Mouse (Mus musculus): ENCODE data around the gene Snrnp35. TPM values are rescaled to one million over a fixed set of nuclear protein-coding genes. Genes with fewer than 3 reads are reported as not detected.

Gene Snrnp35
- 19.6 and 21.9 TPM in 2 replicates for polyA plus RNA-seq (2015; fragmentation: Nextera tagmentation; extraction: Ambion mirVana)

- Histone ChIP-seq H3K4me1 (ENCODE audit: control insufficient read depth, insufficient read depth, low read depth, low read length) (peaks cover 18% of the 10 kb centered on the region), H3K4me3 (ENCODE audit: low read length) (peak within 1 kb of the TSS; percentile 65), H3K4me2 (ENCODE audit: low read length) (peak within 1 kb of the TSS; percentile 81), H3K27me3 (replicated peaks; ENCODE audit: control insufficient read depth, insufficient read depth, low read length) (no peaks in the 10 kb centered on the region), H3K9ac (ENCODE audit: low read depth, low read length) (peak within 1 kb of the TSS; percentile 83), H3K36me3 (ENCODE audit: control insufficient read depth, insufficient read depth, low read length) (no peaks in the 10 kb centered on the region), H3K9me3 (ENCODE audit: control insufficient read depth, low read length) (no peaks in the 10 kb centered on the region), H3K27ac (ENCODE audit: low read depth, low read length) (peak within 1 kb of the TSS; percentile 98)
- under 1% methylated on average over 48 of the region's 48 CpGs for WGBS
- peak; percentile 96 for ATAC-seq
Observed at GRCm38 (mm10) chr5:124482966-124483654, at the start of gene Snrnp35. TSS of gene Snrnp35 (plus strand) at chr5:124483134.

GRCm38 (mm10) chr5:124438229-124438628, 44.7 kb upstream of the Snrnp35 start:
- H3K9me3 ChIP-seq (ENCODE audit: control insufficient read depth, low read length) = no peaks in the 10 kb centered on the region
- no peak for ATAC-seq
- no peaks in the 10 kb centered on the region for H3K36me3 ChIP-seq (ENCODE audit: control insufficient read depth, insufficient read depth, low read length)
- H3K27ac ChIP-seq (ENCODE audit: low read depth, low read length) = no peak overlapping the region
- H3K9ac ChIP-seq (ENCODE audit: low read depth, low read length) = no peak overlapping the region; the same call in 1 of the 2 replicates
- WGBS = 92% methylated on average over 5 of the region's 5 CpGs
- H3K4me1 ChIP-seq (ENCODE audit: control insufficient read depth, insufficient read depth, low read depth, low read length) = peaks cover 12% of the 10 kb centered on the region
- no peak overlapping the region for H3K4me2 ChIP-seq (ENCODE audit: low read length)
- no peak overlapping the region for H3K4me3 ChIP-seq (ENCODE audit: low read length)
- no peaks in the 10 kb centered on the region for H3K27me3 ChIP-seq (replicated peaks; ENCODE audit: control insufficient read depth, insufficient read depth, low read length)

DNA sequence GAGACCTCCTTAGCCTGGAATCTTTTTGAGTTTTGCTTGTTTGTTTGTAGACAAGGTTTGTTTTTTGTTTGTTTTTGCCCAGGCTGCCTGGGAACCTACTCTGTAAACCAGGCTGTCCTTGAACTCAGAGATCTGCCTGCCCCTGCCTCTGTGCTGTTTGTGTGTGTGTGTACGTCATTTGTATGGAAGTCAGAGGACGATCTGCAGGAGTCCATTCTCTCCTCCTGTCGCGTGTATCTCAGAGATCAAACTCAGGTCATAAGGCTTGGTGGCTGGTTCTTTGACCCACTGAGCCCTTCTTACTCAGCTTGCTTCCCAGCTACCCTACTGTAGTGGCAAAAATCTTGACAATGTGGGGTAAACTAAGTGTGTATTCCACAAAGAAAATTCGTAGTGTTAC, 44.2 kb upstream of the Snrnp35 start:
- H3K27ac ChIP-seq (ENCODE audit: low read depth, low read length) = peak overlapping the region; percentile 41; the same call in 1 of the 2 replicates
- no peaks in the 10 kb centered on the region for H3K27me3 ChIP-seq (replicated peaks; ENCODE audit: control insufficient read depth, insufficient read depth, low read length)
- H3K4me1 ChIP-seq (ENCODE audit: control insufficient read depth, insufficient read depth, low read depth, low read length) = peaks cover 12% of the 10 kb centered on the region
- no peak overlapping the region; the same call in 1 of the 2 replicates for H3K9ac ChIP-seq (ENCODE audit: low read depth, low read length)
- H3K4me2 ChIP-seq (ENCODE audit: low read length) = no peak overlapping the region; the same call in 1 of the 2 replicates
- H3K9me3 ChIP-seq (ENCODE audit: control insufficient read depth, low read length) = no peaks in the 10 kb centered on the region
- H3K4me3 ChIP-seq (ENCODE audit: low read length) = no peak overlapping the region
- no peak for ATAC-seq
- WGBS = 71% methylated on average over 5 of the region's 5 CpGs
- no peaks in the 10 kb centered on the region for H3K36me3 ChIP-seq (ENCODE audit: control insufficient read depth, insufficient read depth, low read length)

GRCm38 (mm10) chr5:124439447-124440093, 43.4 kb upstream of the Snrnp35 start, which contains the start of gene Kmt5a:
TSS of gene Kmt5a (plus strand) at chr5:124439930.
- WGBS = under 1% methylated on average over 33 of the region's 34 CpGs
- ATAC-seq = peak; percentile 97

GRCm38 (mm10) chr5:124440094-124440701, 42.7 kb upstream of the Snrnp35 start:
- 0% methylated on average over 29 of the region's 30 CpGs for WGBS
- Histone ChIP-seq H3K9ac (ENCODE audit: low read depth, low read length) (peak overlapping the region; percentile 75), H3K9me3 (ENCODE audit: control insufficient read depth, low read length) (no peaks in the 10 kb centered on the region), H3K4me1 (ENCODE audit: control insufficient read depth, insufficient read depth, low read depth, low read length) (peaks cover 18% of the 10 kb centered on the region), H3K27ac (ENCODE audit: low read depth, low read length) (peak overlapping the region; percentile 83), H3K36me3 (ENCODE audit: control insufficient read depth, insufficient read depth, low read length) (no peaks in the 10 kb centered on the region), H3K4me2 (ENCODE audit: low read length) (peak overlapping the region; percentile 100), H3K27me3 (replicated peaks; ENCODE audit: control insufficient read depth, insufficient read depth, low read length) (no peaks in the 10 kb centered on the region), H3K4me3 (ENCODE audit: low read length) (peak overlapping the region; percentile 78)
- peak; percentile 80; the same call in 1 of the 2 replicates for ATAC-seq

More at GRCm38 (mm10) chr5:124439447-124440093, 43.4 kb upstream of the Snrnp35 start, which contains the start of gene Kmt5a:
- Histone ChIP-seq H3K4me2 (ENCODE audit: low read length) (peak within 1 kb of the TSS; percentile 100), H3K4me3 (ENCODE audit: low read length) (peak within 1 kb of the TSS; percentile 78), H3K9ac (ENCODE audit: low read depth, low read length) (peak within 1 kb of the TSS; percentile 75), H3K36me3 (ENCODE audit: control insufficient read depth, insufficient read depth, low read length) (no peaks in the 10 kb centered on the region), H3K9me3 (ENCODE audit: control insufficient read depth, low read length) (no peaks in the 10 kb centered on the region), H3K27ac (ENCODE audit: low read depth, low read length) (peak within 1 kb of the TSS; percentile 83), H3K27me3 (replicated peaks; ENCODE audit: control insufficient read depth, insufficient read depth, low read length) (no peaks in the 10 kb centered on the region), H3K4me1 (ENCODE audit: control insufficient read depth, insufficient read depth, low read depth, low read length) (peaks cover 14% of the 10 kb centered on the region)

GRCm38 (mm10) chr5:124442628-124443027, 40.3 kb upstream of the Snrnp35 start:
- WGBS = 92% methylated on average over 2 of the region's 2 CpGs
- Histone ChIP-seq H3K4me2 (ENCODE audit: low read length) (no peak overlapping the region), H3K27me3 (replicated peaks; ENCODE audit: control insufficient read depth, insufficient read depth, low read length) (no peaks in the 10 kb centered on the region), H3K9me3 (ENCODE audit: control insufficient read depth, low read length) (no peaks in the 10 kb centered on the region), H3K4me3 (ENCODE audit: low read length) (no peak overlapping the region), H3K36me3 (ENCODE audit: control insufficient read depth, insufficient read depth, low read length) (no peaks in the 10 kb centered on the region), H3K9ac (ENCODE audit: low read depth, low read length) (no peak overlapping the region), H3K4me1 (ENCODE audit: control insufficient read depth, insufficient read depth, low read depth, low read length) (peaks cover 27% of the 10 kb centered on the region), H3K27ac (ENCODE audit: low read depth, low read length) (no peak overlapping the region)
- ATAC-seq = no peak

DNA sequence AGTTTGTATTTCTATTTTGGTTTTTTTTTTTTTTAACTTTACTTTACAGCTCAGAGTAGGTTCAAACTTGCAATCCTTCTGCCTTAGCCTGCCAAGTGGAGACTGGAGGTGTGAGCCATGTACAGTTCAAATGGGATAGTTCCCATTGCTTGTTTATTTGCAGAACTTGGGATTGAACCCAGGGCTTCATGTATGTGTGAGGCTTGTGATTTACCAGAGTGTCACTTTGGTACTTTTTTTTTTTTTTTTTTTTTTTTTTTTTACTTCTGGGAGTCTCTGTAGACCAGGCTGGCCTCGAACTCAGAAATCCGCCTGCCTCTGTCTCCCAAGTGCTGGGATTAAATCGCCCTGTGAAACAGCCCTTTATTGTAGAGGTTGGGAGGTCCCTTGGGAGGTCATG, 38.7 kb upstream of the Snrnp35 start:
- Histone ChIP-seq H3K27ac (ENCODE audit: low read depth, low read length) (no peak overlapping the region; the same call in 1 of the 2 replicates), H3K4me2 (ENCODE audit: low read length) (no peak overlapping the region; the same call in 1 of the 2 replicates), H3K36me3 (ENCODE audit: control insufficient read depth, insufficient read depth, low read length) (peaks cover 4% of the 10 kb centered on the region; the same call in 1 of the 2 replicates), H3K4me1 (ENCODE audit: control insufficient read depth, insufficient read depth, low read depth, low read length) (peaks cover 25% of the 10 kb centered on the region), H3K4me3 (ENCODE audit: low read length) (no peak overlapping the region), H3K9ac (ENCODE audit: low read depth, low read length) (no peak overlapping the region), H3K27me3 (replicated peaks; ENCODE audit: control insufficient read depth, insufficient read depth, low read length) (no peaks in the 10 kb centered on the region), H3K9me3 (ENCODE audit: control insufficient read depth, low read length) (no peaks in the 10 kb centered on the region)
- WGBS = 70% methylated on average over 3 of the region's 3 CpGs
- no peak for ATAC-seq

DNA sequence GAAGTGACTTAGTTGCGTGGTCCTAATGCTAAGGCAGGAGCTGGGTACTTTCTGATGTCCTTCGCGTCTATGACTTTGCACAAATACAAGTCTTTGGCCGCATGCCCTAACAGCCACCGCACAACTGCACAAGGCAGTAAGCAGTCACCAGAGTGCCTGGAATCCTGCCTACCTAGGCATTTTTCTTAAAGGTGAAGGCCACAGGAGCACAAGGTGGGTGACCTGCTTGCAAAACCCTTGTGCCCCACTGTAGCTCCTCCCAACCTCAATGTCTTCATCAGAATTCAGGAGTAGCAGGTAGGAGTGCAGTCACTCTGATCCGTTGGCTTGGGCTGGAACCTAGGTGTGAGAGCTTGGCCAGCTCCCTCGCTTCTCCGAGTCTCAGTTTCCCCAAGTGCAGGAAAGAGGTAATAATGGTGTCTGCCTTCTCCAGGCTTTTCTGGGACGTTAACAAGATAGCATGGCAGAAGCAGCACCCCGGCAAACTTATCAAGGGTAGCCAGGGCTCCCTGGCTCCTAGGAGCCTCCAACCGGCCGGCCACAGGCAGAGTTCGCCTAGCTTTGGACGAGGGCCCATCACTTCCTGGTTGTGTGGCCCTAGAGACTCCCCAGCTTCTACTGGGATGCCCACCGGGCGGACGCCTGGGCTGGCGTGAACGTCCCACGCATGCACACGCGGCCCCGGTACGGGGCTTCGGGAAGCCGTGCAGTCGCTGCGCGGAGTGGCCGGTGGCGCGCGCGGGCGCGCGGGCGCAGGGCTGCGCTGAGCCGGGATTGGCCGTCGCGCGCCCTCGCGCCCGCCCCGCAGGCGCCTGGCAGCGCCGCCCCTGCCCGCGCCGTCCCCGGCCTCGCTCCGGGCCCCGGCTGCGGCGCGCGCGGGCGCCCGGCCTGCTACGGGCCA, 38.0 kb upstream of the Snrnp35 start:
- H3K27me3 ChIP-seq (replicated peaks; ENCODE audit: control insufficient read depth, insufficient read depth, low read length) = no peaks in the 10 kb centered on the region
- H3K4me2 ChIP-seq (ENCODE audit: low read length) = peak overlapping the region; percentile 90
- peak; percentile 95 for ATAC-seq
- H3K4me1 ChIP-seq (ENCODE audit: control insufficient read depth, insufficient read depth, low read depth, low read length) = peaks cover 26% of the 10 kb centered on the region
- H3K27ac ChIP-seq (ENCODE audit: low read depth, low read length) = peak overlapping the region; percentile 86
- H3K36me3 ChIP-seq (ENCODE audit: control insufficient read depth, insufficient read depth, low read length) = peaks cover 10% of the 10 kb centered on the region; the same call in 1 of the 2 replicates
- no peaks in the 10 kb centered on the region for H3K9me3 ChIP-seq (ENCODE audit: control insufficient read depth, low read length)
- H3K4me3 ChIP-seq (ENCODE audit: low read length) = peak overlapping the region; percentile 60
- WGBS = 7% methylated on average over 39 of the region's 66 CpGs
- peak overlapping the region; percentile 99 for H3K9ac ChIP-seq (ENCODE audit: low read depth, low read length)
